In genomic region chr3:151914010-151914513, GRCm38 (mm10) we compare ENCODE assay signal across 8 mouse cellular contexts.
DNase-seq lines count a peak whose midpoint lies in the region; ATAC-seq and TF ChIP-seq lines count a peak whose summit lies in the region.

No protein-coding gene starts in this region.

- no peak for TF ChIP-seq RAD21 in MEL (IDR thresholded peaks at IDR 0.05; ENCODE audit: low read depth, low read length)

- DNase-seq in MEL (ENCODE audit: low read depth, low spot score): peak; percentile 47
- peak; percentile 75 to 83 for DNase-seq in heart, adult 9 months (ENCODE audit: low spot score in 2 of 2)
- DNase-seq in lung, adult 18-20 months: peak; percentile 85 to 92
- DNase-seq in retina, postnatal 1 day: peak; percentile 46
- no peak for DNase-seq in layer of hippocampus, adult 9-10 months (ENCODE audit: low spot score)
- DNase-seq in cerebellum, adult 8-10 months: no peak

- no peaks in the 10 kb centered on the region for H3K27me3 ChIP-seq in MEL (ENCODE audit: control insufficient read depth in 1 of 2, insufficient read depth in 2 of 2, low read length in 2 of 2)
- H3K27me3 ChIP-seq in embryonic facial prominence, embryonic 12.5 days: no peaks in the 10 kb centered on the region
- H3K27me3 ChIP-seq in kidney, embryonic 14.5 days (ENCODE audit: control insufficient read depth, insufficient read depth, low read length): no peaks in the 10 kb centered on the region

- H3K27ac ChIP-seq in MEL (ENCODE audit: control insufficient read depth, low read depth, low read length): no peak overlapping the region
- H3K27ac ChIP-seq in embryonic facial prominence, embryonic 12.5 days: peak overlapping the region; percentile 17; the same call in 1 of the 2 replicates
- H3K27ac ChIP-seq in kidney, embryonic 14.5 days (ENCODE audit: low read depth, low read length): no peak overlapping the region

- no peak overlapping the region for H3K4me3 ChIP-seq in MEL (ENCODE audit: control insufficient read depth in 1 of 2, insufficient read depth in 1 of 2, low read depth in 2 of 2, low read length in 2 of 2)
- H3K4me3 ChIP-seq in embryonic facial prominence, embryonic 12.5 days: no peak overlapping the region
- H3K4me3 ChIP-seq in kidney, embryonic 14.5 days (ENCODE audit: low read length): no peak overlapping the region

- H3K9me3 ChIP-seq in MEL (replicated peaks; ENCODE audit: insufficient read depth, low read length): no peaks in the 10 kb centered on the region
- no peaks in the 10 kb centered on the region for H3K9me3 ChIP-seq in embryonic facial prominence, embryonic 12.5 days
- no peaks in the 10 kb centered on the region for H3K9me3 ChIP-seq in kidney, embryonic 14.5 days (ENCODE audit: control insufficient read depth, low read length)

- no peak for TF ChIP-seq EP300 in MEL (IDR thresholded peaks at IDR 0.05; ENCODE audit: low read depth in 1 of 2, low read length in 2 of 2)

- no peak overlapping the region for H3K4me2 ChIP-seq in embryonic facial prominence, embryonic 12.5 days (replicated peaks)
- no peak overlapping the region for H3K4me2 ChIP-seq in kidney, embryonic 14.5 days (replicated peaks; ENCODE audit: low read depth, low read length)

- no peaks in the 10 kb centered on the region for H3K79me2 ChIP-seq in MEL (ENCODE audit: control insufficient read depth, insufficient read depth, low read length, poor library complexity)

- H3K4me1 ChIP-seq in MEL (ENCODE audit: control insufficient read depth in 1 of 2, insufficient read depth in 2 of 2, low read length in 2 of 2): no peaks in the 10 kb centered on the region
- no peaks in the 10 kb centered on the region for H3K4me1 ChIP-seq in embryonic facial prominence, embryonic 12.5 days
- H3K4me1 ChIP-seq in kidney, embryonic 14.5 days (ENCODE audit: control insufficient read depth, insufficient read depth, low read length): no peaks in the 10 kb centered on the region

- H3K9ac ChIP-seq in MEL (ENCODE audit: control insufficient read depth, low read depth, low read length, poor library complexity, severe bottlenecking): no peak overlapping the region
- H3K9ac ChIP-seq in embryonic facial prominence, embryonic 12.5 days: no peak overlapping the region
- no peak overlapping the region for H3K9ac ChIP-seq in kidney, embryonic 14.5 days (ENCODE audit: low read depth, low read length)

- TF ChIP-seq CTCF in MEL (IDR thresholded peaks at IDR 0.05 in 2 of 3, conservative IDR thresholded peaks at IDR 0.05 in 1 of 3; ENCODE audit: control insufficient read depth in 1 of 3, insufficient read depth in 1 of 3, low read depth in 2 of 3, low read length in 3 of 3, poor library complexity in 1 of 3, severe bottlenecking in 1 of 3): no peak

- 0 out of 2 replicates have a peak, but pooled peaks have one; percentile 64 for ATAC-seq in embryonic facial prominence, embryonic 12.5 days (ENCODE audit: insufficient number of reproducible peaks, insufficient read depth, low FRiP score, low TSS enrichment)
- peak; percentile 39; the same call in 1 of the 2 replicates for ATAC-seq in kidney, embryonic 14.5 days (ENCODE audit: low FRiP score, low TSS enrichment)

- TF ChIP-seq POLR2A in MEL (IDR thresholded peaks at IDR 0.05; ENCODE audit: control insufficient read depth in 1 of 2, insufficient read depth in 1 of 2, low read depth in 1 of 2, low read length in 2 of 2, poor library complexity in 1 of 2): no peak

- WGBS in embryonic facial prominence, embryonic 12.5 days: 49% methylated on average over 13 of the region's 13 CpGs
- WGBS in kidney, embryonic 14.5 days: 71% methylated on average over 13 of the region's 13 CpGs

- no peaks in the 10 kb centered on the region for H3K36me3 ChIP-seq in MEL (ENCODE audit: control insufficient read depth in 1 of 2, insufficient read depth in 2 of 2, low read length in 2 of 2)
- H3K36me3 ChIP-seq in embryonic facial prominence, embryonic 12.5 days: no peaks in the 10 kb centered on the region
- no peaks in the 10 kb centered on the region for H3K36me3 ChIP-seq in kidney, embryonic 14.5 days (ENCODE audit: control insufficient read depth, insufficient read depth, low read length)

TF ChIP-seq in MEL, 35 proteins besides CTCF, POLR2A, EP300 and RAD21:
- TF ChIP-seq USF1 (IDR thresholded peaks at IDR 0.05; ENCODE audit: low read depth, low read length): peak; percentile 59
- no peak for TF ChIP-seq NELFE (IDR thresholded peaks at IDR 0.05; ENCODE audit: low read depth, low read length)

Comparison
In these comparisons a context has a peak if more than half of its experiments do, and no peak if none do; other contexts are left out.
1. DNase-seq: peak in MEL (single experiment), heart, adult 9 months (2 of 2), lung, adult 18-20 months (2 of 2) and retina, postnatal 1 day (single experiment); none in layer of hippocampus, adult 9-10 months (single experiment) and cerebellum, adult 8-10 months (single experiment).